Mouse (Mus musculus) layer of hippocampus, adult 2 months (tissue): ENCODE data around the gene Ankrd34a. TPM values are rescaled to one million over a fixed set of nuclear protein-coding genes. Genes with fewer than 3 reads are reported as not detected.
A peak's percentile ranks its signal among the peaks of the same experiment; 100 is the strongest.

Experiments
- DNase-seq, 2 experiments: peaks; one replicate each; pipeline ENCODE4 v3.0.0; 2022; ENCODE audit warnings: low spot score in 2 of 2
- H3K27ac ChIP-seq: fragments of 200-600 bp; 2 replicates; pipeline ENCODE4 v1.8.1; 2022
- H3K4me3 ChIP-seq: fragments of 200-600 bp; 2 replicates; pipeline ENCODE4 v1.8.1; 2022; ENCODE audit warnings: mild to moderate bottlenecking
- CTCF ChIP-seq: fragments of 200-600 bp; conservative IDR thresholded peaks from 2 replicates; pipeline ENCODE4 v1.8.1; 2022; ENCODE audit warnings: antibody characterized with exemption, mild to moderate bottlenecking, moderate library complexity
- total RNA-seq, 2 experiments: library from RNA; stranded (reverse); gene quantifications; 2 replicates each; pipeline ENCODE4 v1.2.3; 2021

Ankrd34a gene
- total RNA-seq, 2 experiments from 2014 or later: 55.2 to 56.7 TPM

- no peak for DNase-seq
- no peak for TF ChIP-seq CTCF
- Histone ChIP-seq H3K27ac (no peak overlapping the region), H3K4me3 (no peak overlapping the region)
These were observed 29.6 kb upstream of the Ankrd34a start for GRCm38 (mm10) chr3:96566661-96567450.

DNA sequence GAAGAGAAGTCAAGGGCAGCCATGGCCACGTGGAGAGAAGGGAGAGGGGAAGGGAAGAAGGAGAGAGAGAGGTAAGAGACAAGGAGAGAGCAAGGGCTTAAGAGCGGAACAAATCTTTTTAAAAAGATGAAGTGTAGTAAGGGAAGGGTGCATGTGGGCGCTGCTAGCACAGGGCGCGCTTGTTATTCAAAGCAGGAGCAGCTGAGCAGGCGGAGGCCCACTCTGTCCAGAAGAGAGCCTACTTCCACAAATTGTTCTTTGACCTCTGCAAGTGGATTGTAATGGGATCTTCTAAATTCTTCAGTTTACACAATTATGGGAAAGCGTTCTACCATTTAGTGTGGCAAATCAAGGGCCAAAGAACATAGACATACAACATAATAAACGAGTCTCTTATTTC is 27.8 kb upstream of the Ankrd34a start:
- DNase-seq: no peak
- H3K27ac ChIP-seq: 0 out of 2 replicates have a peak overlapping the region, but pooled peaks have one; percentile 43
- H3K4me3 ChIP-seq: no peak overlapping the region
- no peak for TF ChIP-seq CTCF

GRCm38 (mm10) chr3:96569506-96569905 is 26.9 kb upstream of the Ankrd34a start:
- H3K27ac ChIP-seq: no peak overlapping the region
- DNase-seq: no peak
- no peak overlapping the region for H3K4me3 ChIP-seq
- no peak for TF ChIP-seq CTCF

DNA sequence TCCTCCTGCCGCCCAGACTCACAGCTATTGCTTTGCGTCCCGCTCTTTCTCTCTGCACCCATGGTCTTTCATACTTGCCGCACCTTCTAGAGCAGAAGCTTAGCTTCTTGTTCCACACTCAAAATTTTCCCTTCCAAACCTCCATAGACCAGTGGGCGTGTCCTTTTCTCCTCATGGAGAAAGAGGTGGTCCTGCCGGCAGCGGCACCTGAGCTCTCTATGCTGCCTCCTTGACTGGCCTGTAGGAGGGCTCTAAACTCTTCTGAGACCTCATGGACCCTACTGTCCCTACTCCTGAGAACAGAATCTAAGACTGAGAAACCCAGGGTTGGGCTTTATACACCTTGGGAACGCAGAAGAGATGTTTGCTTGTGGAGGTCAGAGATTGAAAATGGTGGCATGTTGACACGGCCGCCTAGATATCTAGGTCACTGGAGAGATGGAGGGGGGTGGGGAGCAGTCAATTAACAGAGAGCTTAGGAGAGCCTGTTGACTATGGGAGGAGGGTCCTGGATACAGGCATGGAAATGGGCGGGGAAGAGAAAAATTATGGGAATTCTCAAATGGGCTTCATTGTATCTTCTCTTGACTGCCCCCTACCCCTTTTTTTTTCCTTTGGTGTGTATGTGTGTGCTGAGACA is 26.4 kb upstream of the Ankrd34a start:
- H3K27ac ChIP-seq: no peak overlapping the region; the same call in 1 of the 2 replicates
- H3K4me3 ChIP-seq: no peak overlapping the region
- TF ChIP-seq CTCF: no peak
- no peak for DNase-seq

DNA sequence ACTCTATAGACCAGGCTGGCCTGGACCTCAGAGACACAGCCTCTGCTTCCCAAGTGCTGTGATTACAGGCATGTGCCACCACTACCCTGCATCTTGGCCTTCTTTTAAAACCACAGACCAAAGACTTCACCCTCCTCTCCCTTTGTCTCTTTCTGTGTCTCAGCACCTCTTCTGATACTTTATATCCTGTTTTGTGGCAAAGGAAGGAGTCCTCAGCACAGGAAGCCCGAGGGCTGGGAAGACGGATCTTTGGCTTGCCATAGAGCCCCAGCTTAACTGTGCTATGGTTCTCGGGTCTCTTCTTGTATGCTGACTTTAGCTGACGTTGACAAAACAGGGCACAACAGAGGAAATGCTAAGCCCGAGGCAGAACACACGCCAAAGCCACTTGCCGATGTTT is 25.8 kb upstream of the Ankrd34a start:
- DNase-seq: no peak
- TF ChIP-seq CTCF: no peak
- Histone ChIP-seq H3K27ac (no peak overlapping the region; the same call in 1 of the 2 replicates), H3K4me3 (no peak overlapping the region)

DNA sequence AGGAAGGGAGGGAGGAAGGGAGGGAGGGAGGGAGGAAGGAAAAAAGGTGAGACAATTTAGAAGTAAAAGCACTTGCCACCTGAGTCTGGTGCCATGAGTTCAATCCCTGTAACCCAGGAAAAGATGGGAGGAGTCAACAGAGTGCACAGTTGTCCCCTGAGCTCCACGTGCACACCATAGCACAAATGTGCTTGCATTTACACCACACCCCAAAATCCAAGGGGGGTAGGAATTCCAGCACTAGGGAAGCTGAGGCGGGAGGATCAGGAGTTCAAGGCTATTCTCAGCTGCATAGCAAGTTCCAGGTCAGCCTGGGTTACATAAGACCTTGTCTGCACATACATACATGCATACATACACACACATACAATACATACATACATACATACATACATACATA is 25.1 kb upstream of the Ankrd34a start:
- TF ChIP-seq CTCF: no peak
- H3K27ac ChIP-seq: peak overlapping the region; percentile 60; the same call in 1 of the 2 replicates
- DNase-seq: no peak
- no peak overlapping the region for H3K4me3 ChIP-seq

DNA sequence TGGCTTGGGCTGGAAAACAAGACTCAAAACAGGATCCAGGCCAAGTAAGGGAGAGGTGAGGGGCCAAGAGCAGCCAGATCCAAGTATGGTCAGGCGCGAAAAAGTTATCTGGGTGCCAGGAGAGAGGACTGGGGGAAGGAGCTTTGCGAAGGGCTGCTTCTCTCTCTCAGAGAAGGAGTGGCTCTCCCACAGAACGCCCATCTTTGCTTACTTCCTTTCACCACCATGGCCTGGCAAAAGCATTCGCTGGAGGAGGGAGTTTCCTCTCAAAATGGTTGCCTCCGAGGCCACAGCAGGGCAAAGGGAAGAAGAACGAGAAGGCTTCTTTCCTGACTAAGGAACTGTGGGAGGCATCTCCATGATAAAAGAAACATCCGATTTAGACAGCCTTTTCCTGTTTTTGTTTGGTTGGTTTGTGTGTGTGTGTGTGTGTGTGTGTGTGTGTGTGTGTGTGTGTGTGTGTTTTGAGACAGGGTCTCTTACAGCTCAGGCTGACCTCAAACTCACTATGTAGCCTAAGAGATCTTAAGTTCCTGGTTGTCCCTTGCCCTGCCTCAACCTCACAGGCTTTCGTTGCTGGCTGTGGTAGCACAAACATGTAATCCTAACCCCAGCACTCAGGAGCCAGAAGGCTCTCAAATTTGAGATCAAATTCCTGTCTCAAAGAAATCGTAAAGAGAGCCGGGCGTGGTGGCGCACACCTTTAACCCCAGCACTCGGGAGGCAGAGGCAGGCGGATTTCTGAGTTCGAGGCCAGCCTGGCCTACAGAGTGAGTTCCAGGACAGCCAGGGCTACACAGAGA is 24.3 kb upstream of the Ankrd34a start:
- no peak for DNase-seq
- no peak overlapping the region for H3K4me3 ChIP-seq
- no peak for TF ChIP-seq CTCF
- H3K27ac ChIP-seq: peak overlapping the region; percentile 60; the same call in 1 of the 2 replicates

DNA sequence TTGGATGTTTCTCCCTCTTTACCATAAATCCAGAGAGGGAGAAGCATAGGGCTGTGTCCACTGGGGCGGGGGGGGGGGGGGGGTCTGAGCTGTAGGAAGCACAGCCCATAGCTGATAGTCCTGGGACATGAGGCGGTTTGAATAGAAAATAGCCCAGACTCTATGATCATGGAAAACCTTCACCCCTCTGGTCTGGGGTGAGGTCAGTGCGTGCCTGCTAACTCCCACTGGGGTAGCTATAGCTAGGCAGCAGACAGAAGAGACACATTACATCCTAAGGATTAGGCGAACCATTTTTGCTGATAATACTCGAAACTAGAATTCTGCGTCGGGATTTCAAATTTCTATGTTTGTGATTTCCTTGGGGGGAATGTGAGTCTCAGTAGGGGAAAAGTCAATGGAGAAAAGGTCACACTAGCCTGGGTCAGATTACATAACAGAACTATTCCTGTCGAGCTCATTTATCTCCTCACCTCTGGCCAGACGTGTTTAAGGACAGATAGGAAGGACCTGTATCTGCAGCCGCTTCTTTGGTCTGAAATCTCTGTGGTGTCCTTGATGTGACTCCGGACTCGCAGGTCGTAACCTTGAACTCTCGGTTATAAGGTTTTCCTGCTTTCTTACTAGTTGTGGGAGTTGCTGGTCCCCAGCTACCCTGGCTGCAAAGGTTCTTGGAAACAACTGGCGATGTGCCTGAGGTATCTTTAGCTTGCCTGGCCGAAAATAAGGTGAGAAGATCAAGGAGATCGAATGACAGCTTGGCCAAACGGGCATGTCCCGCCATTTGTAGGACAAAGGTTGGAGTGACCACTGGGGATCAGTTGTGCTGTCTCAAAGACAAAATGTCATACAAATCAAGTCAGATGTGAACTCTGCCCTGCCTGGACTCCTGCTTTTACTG is 22.6 kb upstream of the Ankrd34a start:
- Histone ChIP-seq H3K27ac (no peak overlapping the region), H3K4me3 (no peak overlapping the region)
- no peak for TF ChIP-seq CTCF
- DNase-seq: no peak

DNA sequence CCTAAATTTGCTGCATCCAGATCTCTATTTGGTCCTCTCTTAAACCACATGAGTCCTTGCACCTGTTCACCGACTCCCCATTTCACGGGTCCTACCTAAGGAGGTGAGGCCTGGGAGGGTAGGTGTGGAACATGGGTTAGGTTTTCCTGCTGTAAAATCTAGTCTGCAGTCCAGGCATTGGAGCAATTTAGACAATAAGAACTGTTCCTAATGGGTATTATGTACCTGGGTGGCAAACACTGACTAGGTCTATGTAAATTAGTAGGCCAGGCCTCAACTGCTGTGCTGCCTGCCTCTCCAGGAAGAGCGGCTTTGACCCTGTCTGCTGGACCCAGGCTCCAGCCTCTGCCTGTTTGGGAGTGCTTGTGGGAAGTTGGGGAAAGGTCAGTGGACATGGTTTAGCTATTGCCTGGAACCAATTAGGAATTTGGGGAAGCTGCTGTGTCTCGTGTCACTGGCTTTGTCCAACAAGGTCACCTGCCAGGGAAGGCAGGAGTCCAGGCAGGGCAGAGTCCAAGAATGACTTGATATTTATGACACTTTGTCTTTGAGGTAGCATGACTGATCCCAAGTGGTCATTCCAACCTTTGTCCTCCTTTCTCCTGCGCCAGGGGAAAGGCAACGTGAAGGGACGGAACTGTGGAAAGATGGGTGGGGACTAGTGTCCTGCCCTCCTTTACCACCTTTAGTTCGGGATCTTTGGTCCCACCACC is 21.0 kb upstream of the Ankrd34a start:
- TF ChIP-seq CTCF: no peak
- H3K27ac ChIP-seq: peak overlapping the region; percentile 82; the same call in 1 of the 2 replicates

GRCm38 (mm10) chr3:96576005-96576658 is 20.3 kb upstream of the Ankrd34a start:
- Histone ChIP-seq H3K27ac (peak overlapping the region; percentile 82), H3K4me3 (peak overlapping the region; percentile 33)
- TF ChIP-seq CTCF: no peak
- no peak for DNase-seq

More for the DNA sequence above, 21.0 kb upstream of the Ankrd34a start:
- DNase-seq: no peak
- no peak overlapping the region for H3K4me3 ChIP-seq
